Mouse (Mus musculus) CD4-positive helper T cell, adult 2 months (primary cell): ENCODE data around the gene Morn4.

Source experiments
- DNase-seq: peaks from one replicate; pipeline ENCODE4 v3.0.0-alpha.2; 2012; ENCODE audit warnings: low read depth, missing footprints, low spot score

The Morn4 gene

DNA sequence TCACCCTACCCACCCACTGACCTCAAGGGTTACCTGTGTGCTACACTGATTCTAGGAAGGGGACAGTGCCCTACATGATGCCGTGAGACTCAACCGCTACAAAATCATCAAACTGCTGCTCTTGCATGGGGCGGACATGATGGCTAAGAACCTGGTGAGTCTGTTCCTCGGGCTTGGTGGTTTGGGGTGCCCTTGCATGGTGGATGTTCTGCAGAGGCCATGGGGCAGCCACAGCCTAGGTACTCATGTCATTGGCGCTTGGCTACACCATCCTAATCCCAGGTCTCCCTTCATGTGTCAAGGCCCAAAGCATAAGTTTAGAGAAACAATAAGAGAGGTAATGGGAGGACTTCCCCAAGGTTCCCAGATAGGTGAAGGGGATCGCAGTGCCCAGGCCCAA is 42.2 kb downstream of the Morn4 start:
- no peak for DNase-seq

DNA sequence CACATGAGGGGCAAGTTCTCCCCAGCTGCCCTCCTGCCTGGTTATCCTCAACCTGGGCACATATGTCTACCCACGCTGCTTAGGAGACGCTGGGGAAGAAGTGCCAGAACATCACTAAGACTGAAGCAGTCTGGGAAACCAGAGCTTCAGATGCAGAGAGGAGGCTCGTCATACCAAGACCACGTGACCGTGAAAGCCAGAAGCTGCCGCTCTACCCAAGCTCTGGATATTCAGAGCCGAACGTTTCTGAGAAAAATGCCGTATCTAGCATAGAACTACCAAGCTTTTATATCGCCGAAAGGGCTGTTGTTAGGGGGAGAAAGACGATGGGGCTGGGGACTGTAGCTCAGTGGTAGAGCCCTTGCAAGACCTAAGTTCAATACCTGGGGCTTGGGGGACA is 47.8 kb downstream of the Morn4 start:
- DNase-seq = no peak

DNA sequence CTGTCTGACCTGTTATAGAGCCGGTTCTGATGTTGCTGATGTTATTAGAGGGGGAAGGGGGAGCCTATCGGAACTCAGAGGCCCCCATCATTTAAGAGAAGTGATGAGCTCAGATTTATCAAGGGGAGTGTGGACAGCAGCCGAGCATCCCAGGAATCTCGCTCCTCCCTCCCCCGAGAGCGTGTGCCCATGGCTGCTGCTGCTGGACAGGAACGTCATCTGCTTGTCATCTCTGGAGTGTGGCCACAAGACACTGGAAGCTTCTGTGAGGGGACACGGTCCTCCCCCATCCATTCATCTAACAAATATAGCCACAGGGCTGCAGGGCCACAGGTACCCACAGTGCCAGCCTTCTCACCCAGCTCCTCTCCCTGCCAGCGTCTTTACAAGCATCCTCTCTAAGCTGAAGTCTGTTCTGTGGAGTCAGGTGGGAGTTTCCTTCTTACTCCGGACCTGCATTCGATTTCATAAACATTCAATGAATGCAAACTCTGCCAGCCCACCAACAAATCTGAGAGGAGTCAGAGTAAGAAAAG is 48.9 kb downstream of the Morn4 start:
- DNase-seq = no peak

DNA sequence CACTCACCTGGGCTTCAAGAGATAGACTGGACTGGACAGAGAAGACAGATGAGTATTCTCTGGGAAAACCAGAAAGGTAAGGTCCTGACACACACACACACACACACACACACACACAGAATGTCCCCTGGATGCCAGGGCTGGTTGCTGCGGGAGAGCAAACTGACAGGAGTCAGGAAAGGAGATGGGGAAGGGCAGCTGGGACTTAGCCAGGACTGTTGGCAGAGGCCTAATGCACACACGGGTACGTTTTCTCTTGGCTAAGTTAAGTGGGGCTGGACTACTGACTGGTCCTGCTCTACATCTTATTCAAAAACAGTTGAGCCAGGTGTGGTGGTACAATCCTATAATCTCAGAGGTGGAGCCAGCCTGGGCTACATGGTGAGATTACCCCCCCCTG is 49.8 kb downstream of the Morn4 start:
- no peak for DNase-seq

DNA sequence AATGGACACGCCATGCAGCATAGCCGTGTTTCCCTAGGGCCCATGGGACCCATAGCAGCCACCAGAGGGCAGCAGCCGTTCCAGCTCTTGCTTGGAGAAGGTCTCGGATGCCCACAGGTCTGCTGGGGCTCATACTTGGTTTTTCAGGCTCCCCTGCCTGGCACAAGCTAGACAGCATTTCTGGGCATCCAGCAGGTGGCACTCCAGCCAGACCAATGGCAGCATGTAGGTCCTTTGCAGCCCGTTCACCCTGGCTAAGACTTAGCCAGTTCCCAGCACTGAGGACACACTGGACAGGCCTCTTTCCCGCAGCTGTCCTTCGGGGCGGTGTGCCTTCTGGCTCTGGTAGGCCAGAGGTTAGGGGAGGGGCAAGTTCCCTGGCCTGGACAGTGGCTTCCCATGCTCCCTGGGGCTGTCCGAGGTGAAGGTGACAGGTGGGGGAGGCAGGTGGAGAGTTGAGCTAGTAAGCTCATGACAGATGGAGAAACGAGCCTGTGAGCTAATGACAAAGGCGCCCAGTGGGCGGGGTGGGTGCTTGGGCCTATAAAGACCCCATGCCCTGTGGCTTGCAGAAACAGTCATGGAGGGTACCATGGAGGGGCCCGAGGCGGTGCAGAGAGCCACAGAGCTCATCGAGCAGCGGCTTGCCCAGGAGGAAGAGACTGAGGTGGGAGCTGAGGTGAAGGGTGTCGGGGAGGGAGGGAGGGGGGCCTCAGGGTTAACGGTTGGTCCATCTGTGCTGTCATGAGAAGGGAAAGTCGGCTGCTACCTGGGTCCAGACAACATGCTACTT is 50.5 kb downstream of the Morn4 start, which contains the start of gene Ankrd2:
Ankrd2 (plus strand) TSS at position 545 of the 793 bp plus-strand sequence.
- DNase-seq = peak; percentile 79

GRCm38 (mm10) chr19:42034881-42035455 is 51.2 kb downstream of the Morn4 start:
- no peak for DNase-seq

DNA sequence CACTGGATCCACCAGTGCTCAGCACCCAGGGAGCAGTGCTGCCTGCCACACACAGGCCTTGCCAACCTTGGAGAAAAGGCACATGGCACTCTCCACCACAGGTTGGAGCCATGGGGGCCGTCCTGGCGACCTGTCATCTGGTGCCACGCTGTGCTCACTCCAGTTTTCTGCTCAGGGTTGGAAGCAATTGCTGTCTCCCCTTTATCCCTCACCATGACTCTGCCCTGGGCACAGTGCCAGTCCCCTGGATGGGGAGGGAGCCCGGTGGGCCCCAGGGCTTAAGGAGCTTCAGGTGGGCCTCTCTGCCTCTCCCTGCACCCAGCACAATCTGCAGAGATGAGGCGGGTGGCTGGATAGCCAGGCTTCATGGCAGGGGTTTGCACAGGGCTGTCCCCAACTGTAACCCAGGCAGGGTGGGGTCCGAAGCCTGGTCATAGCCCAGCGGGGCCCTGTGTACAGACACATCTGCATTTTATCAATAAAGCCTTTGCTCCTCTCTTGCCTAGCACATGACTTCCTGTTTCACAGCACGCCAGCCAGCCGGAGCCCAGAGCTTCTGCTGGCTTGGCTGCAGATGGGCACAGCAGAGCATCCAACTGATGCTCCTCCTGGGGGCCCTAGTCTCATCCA is 51.9 kb downstream of the Morn4 start:
- no peak for DNase-seq

DNA sequence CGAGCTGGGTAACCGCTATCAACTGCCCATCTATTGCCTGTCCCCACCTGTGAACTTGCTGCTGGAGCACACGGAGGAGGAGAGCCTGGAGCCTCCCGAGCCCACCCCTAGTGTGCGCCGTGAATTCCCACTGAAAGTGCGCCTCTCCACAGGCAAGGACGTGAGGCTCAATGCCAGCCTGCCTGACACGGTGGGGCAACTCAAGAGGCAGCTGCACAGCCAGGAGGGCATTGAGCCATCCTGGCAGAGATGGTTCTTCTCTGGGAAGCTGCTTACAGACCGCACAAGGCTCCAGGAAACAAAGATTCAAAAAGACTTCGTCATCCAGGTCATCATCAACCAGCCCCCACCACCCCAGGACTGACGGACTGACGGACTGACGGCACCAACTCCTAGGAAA is 52.5 kb downstream of the Morn4 start:
- DNase-seq = no peak

DNA sequence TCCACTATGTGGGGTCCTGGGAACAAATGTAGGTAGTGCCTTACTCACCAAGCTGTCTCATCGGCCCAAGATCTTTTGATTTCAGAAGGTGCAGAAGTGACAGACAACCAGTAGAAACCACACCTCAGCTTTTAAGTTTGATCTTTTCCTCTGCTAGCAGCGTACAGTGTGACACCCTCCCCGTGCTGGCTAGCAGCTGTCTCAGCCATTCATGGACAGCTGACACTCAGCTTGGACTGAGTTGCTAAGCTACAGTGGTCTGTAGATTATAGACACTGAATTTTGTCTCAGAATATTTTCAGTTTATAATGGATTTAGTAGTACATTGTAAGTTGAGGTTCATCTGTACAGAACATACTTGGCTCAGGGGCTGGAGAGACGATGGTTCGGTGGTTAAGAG is 55.0 kb downstream of the Morn4 start:
- DNase-seq = no peak

GRCm38 (mm10) chr19:42026158-42026557 is 60.0 kb downstream of the Morn4 start:
- DNase-seq = peak; percentile 69
